Mouse (Mus musculus) brain, embryonic 14.5 days (tissue): Measurements from ENCODE around the gene Trp63. TPM values are rescaled to one million over a fixed set of nuclear protein-coding genes. Genes with fewer than 3 reads are reported as not detected.

Source experiments
- DNase-seq: peaks from one replicate; pipeline ENCODE4 v3.0.0-alpha.2; 2011; ENCODE audit warnings: low read depth
- CTCF ChIP-seq: fragments of 200-500 bp; IDR thresholded peaks from 2 replicates; pipeline ENCODE4 v1.5.1; 2012; ENCODE audit warnings: inconsistent platforms, mild to moderate bottlenecking, moderate library complexity, borderline replicate concordance; ENCODE audit not compliant: insufficient read depth, insufficient read length; ENCODE audit errors: extremely low read depth
- POLR2A ChIP-seq: fragments of 200-500 bp; IDR thresholded peaks from 2 replicates; pipeline ENCODE4 v1.6.1; 2012; ENCODE audit warnings: mild to moderate bottlenecking, inconsistent platforms, borderline replicate concordance; ENCODE audit not compliant: poor library complexity, insufficient read depth, insufficient read length, severe bottlenecking; ENCODE audit errors: extremely low read depth
- polyA plus RNA-seq: library from polyadenylated mRNA; depleted of rRNA; stranded (reverse); fragments of >200 nt; gene quantifications from 2 replicates; pipeline ENCODE4 v1.2.3, GENCODE M21; 2012

Trp63 gene
- polyA plus RNA-seq, 1 experiment, result 2.2 TPM

- no peak for DNase-seq
- TF ChIP-seq CTCF, result no peak
- no peak for TF ChIP-seq POLR2A
These were observed 194.6 kb downstream of the Trp63 start for GRCm38 (mm10) chr16:25878116-25878515.

DNA sequence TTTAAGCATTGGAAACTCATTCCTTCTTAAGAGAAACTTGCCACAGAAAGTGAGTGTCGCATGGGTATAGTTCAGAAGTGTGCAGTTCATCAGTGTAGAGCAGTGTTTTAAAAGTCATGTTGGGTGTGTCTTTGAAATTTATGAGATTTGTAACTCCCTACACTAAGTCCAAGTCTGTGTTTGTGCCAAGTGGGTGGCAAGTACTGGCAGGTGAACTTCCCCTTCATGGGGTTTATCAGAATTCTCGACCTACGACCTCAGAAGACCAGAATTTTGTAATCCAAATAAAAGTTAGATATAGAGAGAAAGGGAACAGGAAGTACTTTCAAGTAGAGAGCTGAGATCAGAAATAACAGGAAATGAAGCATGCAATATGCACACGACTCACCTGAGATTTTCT lies 215.5 kb downstream of the Trp63 start:
- TF ChIP-seq POLR2A (no peak), CTCF (no peak)
- DNase-seq, result no peak

GRCm38 (mm10) chr16:25899657-25900056 lies 216.1 kb downstream of the Trp63 start:
- TF ChIP-seq POLR2A (no peak), CTCF (no peak)
- no peak for DNase-seq

GRCm38 (mm10) chr16:25900389-25900908 lies 216.9 kb downstream of the Trp63 start:
- TF ChIP-seq CTCF (no peak), POLR2A (no peak)
- DNase-seq, result peak; percentile 27

- DNase-seq, result no peak
- TF ChIP-seq POLR2A (no peak), CTCF (no peak)
These were observed 228.6 kb downstream of the Trp63 start for GRCm38 (mm10) chr16:25912185-25912584.

- no peak for DNase-seq
- TF ChIP-seq POLR2A, result no peak
These were observed 250.6 kb downstream of the Trp63 start for GRCm38 (mm10) chr16:25934181-25934580.
